Mouse (Mus musculus) ES-Bruce4 (cell line): ENCODE measurements around the gene Ankmy1. TPM values are rescaled to one million over a fixed set of nuclear protein-coding genes. Genes with fewer than 3 reads are reported as not detected.

Experiments
- H3K27ac ChIP-seq: 2 replicates; pipeline ENCODE4 v1.5.1; 2012; ENCODE audit warnings: low read length, inconsistent platforms; ENCODE audit not compliant: insufficient read depth
- H3K27me3 ChIP-seq: 2 replicates; pipeline ENCODE4 v1.6.1; 2012; ENCODE audit warnings: mild to moderate bottlenecking, low read length, inconsistent platforms; ENCODE audit not compliant: control insufficient read depth, poor library complexity, insufficient read depth, severe bottlenecking
- H3K36me3 ChIP-seq: 2 replicates; pipeline ENCODE4 v1.6.1; 2012; ENCODE audit warnings: inconsistent platforms, mild to moderate bottlenecking, low read length, moderate library complexity; ENCODE audit not compliant: control insufficient read depth, poor library complexity, insufficient read depth, severe bottlenecking
- H3K4me1 ChIP-seq: one replicate; pipeline ENCODE4 v1.8.1; 2011; ENCODE audit warnings: low read length; ENCODE audit not compliant: control insufficient read depth, insufficient read depth
- H3K4me3 ChIP-seq: 2 replicates; pipeline ENCODE4 v1.5.1; 2011; ENCODE audit warnings: low read depth, mild to moderate bottlenecking, low read length
- H3K9ac ChIP-seq: 2 replicates; pipeline ENCODE4 v1.6.1; 2012; ENCODE audit warnings: low read depth, mild to moderate bottlenecking, inconsistent platforms; ENCODE audit not compliant: poor library complexity, severe bottlenecking
- H3K9me3 ChIP-seq: replicated peaks from 2 replicates; pipeline ENCODE4 v1.6.1; 2012; ENCODE audit warnings: mild to moderate bottlenecking, low read length, inconsistent platforms; ENCODE audit not compliant: control insufficient read depth, poor library complexity, insufficient read depth, severe bottlenecking
- CTCF ChIP-seq: IDR thresholded peaks from one replicate; pipeline ENCODE4 v1.8.1; 2011; ENCODE audit warnings: low read depth, low read length
- EP300 ChIP-seq: IDR thresholded peaks from 2 replicates; pipeline ENCODE4 v1.6.1; 2011; ENCODE audit warnings: low read depth, low read length; ENCODE audit not compliant: insufficient read depth
- POLR2A ChIP-seq: IDR thresholded peaks from one replicate; pipeline ENCODE4 v1.8.1; 2011; ENCODE audit warnings: low read length; ENCODE audit not compliant: insufficient read depth
- polyA plus RNA-seq: library from polyadenylated mRNA; stranded (reverse); fragments of >200 nt; gene quantifications from 2 replicates; pipeline ENCODE4 v1.2.4, GENCODE M21; 2011; ENCODE audit warnings: low read depth; ENCODE audit not compliant: missing spikeins, insufficient read depth, insufficient read length

Ankmy1 gene
- polyA plus RNA-seq, 1 experiment: not detected

- H3K27ac ChIP-seq: no peak overlapping the region
- H3K4me3 ChIP-seq: no peak overlapping the region
- TF ChIP-seq POLR2A: no peak
- TF ChIP-seq EP300: no peak
- TF ChIP-seq CTCF: no peak
- no peaks in the 10 kb centered on the region for H3K4me1 ChIP-seq
- H3K9ac ChIP-seq: no peak overlapping the region
- H3K36me3 ChIP-seq: no peaks in the 10 kb centered on the region
- no peaks in the 10 kb centered on the region for H3K9me3 ChIP-seq
- no peaks in the 10 kb centered on the region for H3K27me3 ChIP-seq
These were observed 921 bp upstream of the Ankmy1 start for GRCm38 (mm10) chr1:92903627-92904026.

- H3K4me3 ChIP-seq: no peak overlapping the region
- no peaks in the 10 kb centered on the region for H3K4me1 ChIP-seq
- TF ChIP-seq POLR2A (no peak), CTCF (peak; percentile 95)
- no peak overlapping the region for H3K27ac ChIP-seq
- no peaks in the 10 kb centered on the region for H3K27me3 ChIP-seq
- H3K36me3 ChIP-seq: no peaks in the 10 kb centered on the region
- H3K9me3 ChIP-seq: no peaks in the 10 kb centered on the region
- H3K9ac ChIP-seq: no peak overlapping the region
These were observed 7.6 kb downstream of the Ankmy1 start for GRCm38 (mm10) chr1:92895089-92895488.

GRCm38 (mm10) chr1:92893896-92894295 lies 8.8 kb downstream of the Ankmy1 start:
- Histone ChIP-seq H3K9me3 (no peaks in the 10 kb centered on the region), H3K9ac (no peak overlapping the region), H3K4me3 (no peak overlapping the region), H3K27me3 (no peaks in the 10 kb centered on the region), H3K36me3 (no peaks in the 10 kb centered on the region), H3K4me1 (no peaks in the 10 kb centered on the region), H3K27ac (no peak overlapping the region)
- TF ChIP-seq POLR2A (no peak), CTCF (no peak), EP300 (no peak)

GRCm38 (mm10) chr1:92892791-92893190 lies 9.9 kb downstream of the Ankmy1 start:
- H3K4me1 ChIP-seq: no peaks in the 10 kb centered on the region
- no peaks in the 10 kb centered on the region for H3K9me3 ChIP-seq
- H3K27me3 ChIP-seq: no peaks in the 10 kb centered on the region
- H3K4me3 ChIP-seq: no peak overlapping the region
- no peak overlapping the region for H3K9ac ChIP-seq
- H3K36me3 ChIP-seq: no peaks in the 10 kb centered on the region
- no peak overlapping the region for H3K27ac ChIP-seq
- TF ChIP-seq CTCF (no peak), EP300 (no peak), POLR2A (no peak)

- Histone ChIP-seq H3K4me1 (no peaks in the 10 kb centered on the region), H3K27me3 (no peaks in the 10 kb centered on the region)
- TF ChIP-seq CTCF (no peak), EP300 (no peak)
These were observed 13.6 kb downstream of the Ankmy1 start for GRCm38 (mm10) chr1:92888901-92889655.

GRCm38 (mm10) chr1:92881982-92882381 lies 20.7 kb downstream of the Ankmy1 start:
- no peaks in the 10 kb centered on the region for H3K36me3 ChIP-seq
- H3K4me3 ChIP-seq: no peak overlapping the region
- no peak overlapping the region for H3K9ac ChIP-seq
- no peak overlapping the region for H3K27ac ChIP-seq
- no peaks in the 10 kb centered on the region for H3K4me1 ChIP-seq
- no peaks in the 10 kb centered on the region for H3K27me3 ChIP-seq
- TF ChIP-seq POLR2A (no peak), CTCF (no peak), EP300 (no peak)
- H3K9me3 ChIP-seq: no peaks in the 10 kb centered on the region

More at GRCm38 (mm10) chr1:92888901-92889655, 13.6 kb downstream of the Ankmy1 start:
- H3K27ac ChIP-seq: no peak overlapping the region
- no peak overlapping the region for H3K4me3 ChIP-seq
- no peak overlapping the region for H3K9ac ChIP-seq
- no peaks in the 10 kb centered on the region for H3K36me3 ChIP-seq
- no peaks in the 10 kb centered on the region for H3K9me3 ChIP-seq
